Mouse (Mus musculus): ENCODE results near the gene Tbcel. TPM values are rescaled to one million over a fixed set of nuclear protein-coding genes. Genes with fewer than 3 reads are reported as not detected.
A peak's percentile ranks its signal among the peaks of the same experiment; 100 is the strongest.

Tbcel gene
- polyA plus RNA-seq (2016; fragmentation: Nextera tagmentation; extraction: Ambion mirVana), result 5.1 and 5.3 TPM in 2 replicates

- Histone ChIP-seq H3K4me3 (replicated peaks) (no peak within 1 kb of the TSS), H3K4me2 (no peak within 1 kb of the TSS), H3K36me3 (no peaks in the 10 kb centered on the region), H3K9me3 (no peaks in the 10 kb centered on the region), H3K9ac (replicated peaks) (no peak within 1 kb of the TSS), H3K27me3 (no peaks in the 10 kb centered on the region), H3K4me1 (replicated peaks) (0 out of 2 replicates have a peak, but pooled peaks cover 9% of the 10 kb centered on the region), H3K27ac (no peak within 1 kb of the TSS)
- WGBS, result 82% methylated on average over 6 of the region's 6 CpGs
- no peak for ATAC-seq (ENCODE audit: insufficient number of reproducible peaks, insufficient read depth, low FRiP score, low TSS enrichment, low read depth)
Measured at GRCm38 (mm10) chr9:42507709-42508108, at the start of gene Tbcel. TSS of gene Tbcel (minus strand) at chr9:42507809.

- no peak overlapping the region for H3K4me3 ChIP-seq (replicated peaks)
- ATAC-seq (ENCODE audit: insufficient number of reproducible peaks, insufficient read depth, low FRiP score, low TSS enrichment, low read depth), result no peak
- no peaks in the 10 kb centered on the region; the same call in 1 of the 2 replicates for H3K27me3 ChIP-seq
- no peaks in the 10 kb centered on the region for H3K36me3 ChIP-seq
- no peak overlapping the region for H3K27ac ChIP-seq
- no peaks in the 10 kb centered on the region for H3K4me1 ChIP-seq (replicated peaks)
- 95% methylated on average over 1 of the region's 1 CpGs for WGBS
- no peaks in the 10 kb centered on the region for H3K9me3 ChIP-seq
- H3K9ac ChIP-seq (replicated peaks), result no peak overlapping the region
- H3K4me2 ChIP-seq, result no peak overlapping the region
Measured at GRCm38 (mm10) chr9:42555186-42555585, 47.6 kb upstream of the Tbcel start.

- H3K4me3 ChIP-seq (replicated peaks), result no peak overlapping the region
- ATAC-seq (ENCODE audit: insufficient number of reproducible peaks, insufficient read depth, low FRiP score, low TSS enrichment, low read depth), result no peak
- H3K9ac ChIP-seq (replicated peaks), result no peak overlapping the region
- no peak overlapping the region for H3K27ac ChIP-seq
- peaks cover 12% of the 10 kb centered on the region for H3K27me3 ChIP-seq
- H3K4me2 ChIP-seq, result no peak overlapping the region
- H3K4me1 ChIP-seq (replicated peaks), result no peaks in the 10 kb centered on the region
- 17% methylated on average over 13 of the region's 13 CpGs for WGBS
- no peaks in the 10 kb centered on the region for H3K36me3 ChIP-seq
- H3K9me3 ChIP-seq, result no peaks in the 10 kb centered on the region
Measured at GRCm38 (mm10) chr9:42550116-42550515, 42.5 kb upstream of the Tbcel start.

GRCm38 (mm10) chr9:42548981-42549380, 41.4 kb upstream of the Tbcel start:
- Histone ChIP-seq H3K27me3 (peaks cover 12% of the 10 kb centered on the region), H3K36me3 (no peaks in the 10 kb centered on the region), H3K9me3 (no peaks in the 10 kb centered on the region), H3K27ac (no peak overlapping the region), H3K4me2 (no peak overlapping the region), H3K4me1 (replicated peaks) (no peaks in the 10 kb centered on the region), H3K9ac (replicated peaks) (no peak overlapping the region), H3K4me3 (replicated peaks) (no peak overlapping the region)
- no peak for ATAC-seq (ENCODE audit: insufficient number of reproducible peaks, insufficient read depth, low FRiP score, low TSS enrichment, low read depth)
- 52% methylated on average over 7 of the region's 7 CpGs for WGBS

- ATAC-seq (ENCODE audit: insufficient number of reproducible peaks, insufficient read depth, low FRiP score, low TSS enrichment, low read depth), result no peak
- WGBS, result 89% methylated on average over 10 of the region's 10 CpGs
- H3K27ac ChIP-seq, result no peak overlapping the region
- H3K4me3 ChIP-seq (replicated peaks), result no peak overlapping the region
- H3K36me3 ChIP-seq, result no peaks in the 10 kb centered on the region
- H3K9ac ChIP-seq (replicated peaks), result no peak overlapping the region
- H3K9me3 ChIP-seq, result no peaks in the 10 kb centered on the region
- no peak overlapping the region for H3K4me2 ChIP-seq
- peaks cover 7% of the 10 kb centered on the region; the same call in 1 of the 2 replicates for H3K27me3 ChIP-seq
- H3K4me1 ChIP-seq (replicated peaks), result no peaks in the 10 kb centered on the region
Measured at GRCm38 (mm10) chr9:42544521-42544920, 36.9 kb upstream of the Tbcel start.

GRCm38 (mm10) chr9:42533491-42533890, 25.9 kb upstream of the Tbcel start:
- 82% methylated on average over 8 of the region's 8 CpGs for WGBS
- H3K4me3 ChIP-seq (replicated peaks), result no peak overlapping the region
- no peaks in the 10 kb centered on the region for H3K27me3 ChIP-seq

GRCm38 (mm10) chr9:42533041-42533440, 25.4 kb upstream of the Tbcel start:
- Histone ChIP-seq H3K4me1 (replicated peaks) (peaks cover 31% of the 10 kb centered on the region), H3K4me3 (replicated peaks) (no peak overlapping the region), H3K4me2 (peak overlapping the region; percentile 16; the same call in 1 of the 2 replicates), H3K27ac (no peak overlapping the region), H3K27me3 (no peaks in the 10 kb centered on the region), H3K36me3 (no peaks in the 10 kb centered on the region), H3K9me3 (no peaks in the 10 kb centered on the region), H3K9ac (replicated peaks) (no peak overlapping the region)
- ATAC-seq (ENCODE audit: insufficient number of reproducible peaks, insufficient read depth, low FRiP score, low TSS enrichment, low read depth), result no peak
- whole genome bisulfite sequencing, result 14% methylated on average over 6 of the region's 6 CpGs

More at GRCm38 (mm10) chr9:42533491-42533890, 25.9 kb upstream of the Tbcel start:
- H3K4me1 ChIP-seq (replicated peaks), result peaks cover 31% of the 10 kb centered on the region
- no peaks in the 10 kb centered on the region for H3K36me3 ChIP-seq
- ATAC-seq (ENCODE audit: insufficient number of reproducible peaks, insufficient read depth, low FRiP score, low TSS enrichment, low read depth), result no peak
- H3K9me3 ChIP-seq, result no peaks in the 10 kb centered on the region
- H3K27ac ChIP-seq, result no peak overlapping the region
- H3K9ac ChIP-seq (replicated peaks), result no peak overlapping the region
- 0 out of 2 replicates have a peak overlapping the region, but pooled peaks have one; percentile 16 for H3K4me2 ChIP-seq

- Histone ChIP-seq H3K27ac (no peak overlapping the region), H3K9ac (replicated peaks) (no peak overlapping the region), H3K9me3 (no peaks in the 10 kb centered on the region), H3K27me3 (no peaks in the 10 kb centered on the region), H3K4me3 (replicated peaks) (no peak overlapping the region), H3K36me3 (no peaks in the 10 kb centered on the region), H3K4me1 (replicated peaks) (peaks cover 31% of the 10 kb centered on the region), H3K4me2 (no peak overlapping the region)
- no peak for ATAC-seq (ENCODE audit: insufficient number of reproducible peaks, insufficient read depth, low FRiP score, low TSS enrichment, low read depth)
- 32% methylated on average over 3 of the region's 3 CpGs for WGBS
Measured at GRCm38 (mm10) chr9:42531951-42532350, 24.3 kb upstream of the Tbcel start.

GRCm38 (mm10) chr9:42530221-42531152, 22.9 kb upstream of the Tbcel start:
- Histone ChIP-seq H3K27me3 (no peaks in the 10 kb centered on the region), H3K36me3 (no peaks in the 10 kb centered on the region), H3K9me3 (no peaks in the 10 kb centered on the region), H3K9ac (replicated peaks) (no peak overlapping the region), H3K4me3 (replicated peaks) (no peak overlapping the region), H3K4me2 (no peak overlapping the region), H3K4me1 (replicated peaks) (peaks cover 31% of the 10 kb centered on the region), H3K27ac (no peak overlapping the region)
- ATAC-seq (ENCODE audit: insufficient number of reproducible peaks, insufficient read depth, low FRiP score, low TSS enrichment, low read depth), result peak; percentile 63
- 44% methylated on average over 7 of the region's 7 CpGs for WGBS

- Histone ChIP-seq H3K4me3 (replicated peaks) (peak overlapping the region; percentile 40), H3K4me1 (replicated peaks) (peaks cover 7% of the 10 kb centered on the region), H3K27ac (no peak overlapping the region), H3K36me3 (no peaks in the 10 kb centered on the region), H3K27me3 (peaks cover 31% of the 10 kb centered on the region), H3K4me2 (peak overlapping the region; percentile 83), H3K9me3 (no peaks in the 10 kb centered on the region), H3K9ac (replicated peaks) (peak overlapping the region; percentile 59)
- 7% methylated on average over 36 of the region's 36 CpGs for WGBS
- ATAC-seq (ENCODE audit: insufficient number of reproducible peaks, insufficient read depth, low FRiP score, low TSS enrichment, low read depth), result no peak
Measured at GRCm38 (mm10) chr9:42520587-42521084, 13.0 kb upstream of the Tbcel start.

GRCm38 (mm10) chr9:42518163-42518562, 10.6 kb upstream of the Tbcel start:
- Histone ChIP-seq H3K9ac (replicated peaks) (no peak overlapping the region), H3K36me3 (no peaks in the 10 kb centered on the region), H3K27me3 (peaks cover 31% of the 10 kb centered on the region), H3K9me3 (no peaks in the 10 kb centered on the region), H3K4me1 (replicated peaks) (peaks cover 7% of the 10 kb centered on the region), H3K27ac (no peak overlapping the region), H3K4me2 (no peak overlapping the region), H3K4me3 (replicated peaks) (no peak overlapping the region)
- WGBS, result 82% methylated on average over 14 of the region's 14 CpGs
- no peak for ATAC-seq (ENCODE audit: insufficient number of reproducible peaks, insufficient read depth, low FRiP score, low TSS enrichment, low read depth)
